Mouse (Mus musculus) ES-Bruce4 (cell line): ENCODE data around the gene Cenpb. TPM values are rescaled to one million over a fixed set of nuclear protein-coding genes. Genes with fewer than 3 reads are reported as not detected.

Source experiments
- H3K27ac ChIP-seq: 2 replicates; pipeline ENCODE4 v1.5.1; 2012; ENCODE audit warnings: low read length, inconsistent platforms; ENCODE audit not compliant: insufficient read depth
- H3K27me3 ChIP-seq: 2 replicates; pipeline ENCODE4 v1.6.1; 2012; ENCODE audit warnings: mild to moderate bottlenecking, low read length, inconsistent platforms; ENCODE audit not compliant: control insufficient read depth, poor library complexity, insufficient read depth, severe bottlenecking
- H3K36me3 ChIP-seq: 2 replicates; pipeline ENCODE4 v1.6.1; 2012; ENCODE audit warnings: inconsistent platforms, mild to moderate bottlenecking, low read length, moderate library complexity; ENCODE audit not compliant: control insufficient read depth, poor library complexity, insufficient read depth, severe bottlenecking
- H3K4me1 ChIP-seq: one replicate; pipeline ENCODE4 v1.8.1; 2011; ENCODE audit warnings: low read length; ENCODE audit not compliant: control insufficient read depth, insufficient read depth
- H3K4me3 ChIP-seq: 2 replicates; pipeline ENCODE4 v1.5.1; 2011; ENCODE audit warnings: low read depth, mild to moderate bottlenecking, low read length
- H3K9ac ChIP-seq: 2 replicates; pipeline ENCODE4 v1.6.1; 2012; ENCODE audit warnings: low read depth, mild to moderate bottlenecking, inconsistent platforms; ENCODE audit not compliant: poor library complexity, severe bottlenecking
- H3K9me3 ChIP-seq: replicated peaks from 2 replicates; pipeline ENCODE4 v1.6.1; 2012; ENCODE audit warnings: mild to moderate bottlenecking, low read length, inconsistent platforms; ENCODE audit not compliant: control insufficient read depth, poor library complexity, insufficient read depth, severe bottlenecking
- CTCF ChIP-seq: IDR thresholded peaks from one replicate; pipeline ENCODE4 v1.8.1; 2011; ENCODE audit warnings: low read depth, low read length
- EP300 ChIP-seq: IDR thresholded peaks from 2 replicates; pipeline ENCODE4 v1.6.1; 2011; ENCODE audit warnings: low read depth, low read length; ENCODE audit not compliant: insufficient read depth
- POLR2A ChIP-seq: IDR thresholded peaks from one replicate; pipeline ENCODE4 v1.8.1; 2011; ENCODE audit warnings: low read length; ENCODE audit not compliant: insufficient read depth
- polyA plus RNA-seq: library from polyadenylated mRNA; stranded (reverse); fragments of >200 nt; gene quantifications from 2 replicates; pipeline ENCODE4 v1.2.4, GENCODE M21; 2011; ENCODE audit warnings: low read depth; ENCODE audit not compliant: missing spikeins, insufficient read depth, insufficient read length

The Cenpb gene
- polyA plus RNA-seq, 1 experiment, result 12.2 TPM

GRCm38 (mm10) chr2:131204410-131204981, 24.6 kb upstream of the Cenpb start:
- Histone ChIP-seq H3K27ac (no peak overlapping the region), H3K36me3 (no peaks in the 10 kb centered on the region), H3K4me3 (no peak overlapping the region), H3K4me1 (peaks cover 2% of the 10 kb centered on the region), H3K9ac (no peak overlapping the region), H3K9me3 (no peaks in the 10 kb centered on the region), H3K27me3 (no peaks in the 10 kb centered on the region)
- TF ChIP-seq POLR2A (no peak), EP300 (no peak), CTCF (no peak)

- Histone ChIP-seq H3K9me3 (no peaks in the 10 kb centered on the region), H3K4me3 (no peak overlapping the region), H3K27ac (no peak overlapping the region), H3K9ac (no peak overlapping the region), H3K36me3 (no peaks in the 10 kb centered on the region), H3K27me3 (no peaks in the 10 kb centered on the region), H3K4me1 (peaks cover 2% of the 10 kb centered on the region)
- no peak for TF ChIP-seq EP300
- TF ChIP-seq POLR2A, result no peak
- TF ChIP-seq CTCF, result no peak
Observed at GRCm38 (mm10) chr2:131203816-131204409, 24.0 kb upstream of the Cenpb start.

GRCm38 (mm10) chr2:131201262-131201661, 21.4 kb upstream of the Cenpb start:
- Histone ChIP-seq H3K4me3 (no peak overlapping the region), H3K27ac (no peak overlapping the region), H3K27me3 (no peaks in the 10 kb centered on the region), H3K4me1 (peaks cover 3% of the 10 kb centered on the region), H3K9ac (no peak overlapping the region), H3K36me3 (no peaks in the 10 kb centered on the region), H3K9me3 (no peaks in the 10 kb centered on the region)
- no peak for TF ChIP-seq CTCF
- TF ChIP-seq EP300, result no peak
- TF ChIP-seq POLR2A, result no peak

- no peak overlapping the region for H3K4me3 ChIP-seq
- no peak overlapping the region for H3K9ac ChIP-seq
- H3K4me1 ChIP-seq, result peaks cover 3% of the 10 kb centered on the region
- no peaks in the 10 kb centered on the region for H3K9me3 ChIP-seq
- no peak overlapping the region for H3K27ac ChIP-seq
- no peaks in the 10 kb centered on the region for H3K36me3 ChIP-seq
- no peaks in the 10 kb centered on the region for H3K27me3 ChIP-seq
- TF ChIP-seq EP300 (no peak), CTCF (no peak), POLR2A (no peak)
Observed at GRCm38 (mm10) chr2:131200710-131201109, 20.8 kb upstream of the Cenpb start.

- Histone ChIP-seq H3K9me3 (no peaks in the 10 kb centered on the region), H3K4me1 (peaks cover 1% of the 10 kb centered on the region), H3K36me3 (no peaks in the 10 kb centered on the region), H3K4me3 (no peak overlapping the region), H3K27me3 (no peaks in the 10 kb centered on the region), H3K27ac (no peak overlapping the region), H3K9ac (no peak overlapping the region)
- TF ChIP-seq CTCF (no peak), EP300 (no peak), POLR2A (no peak)
Observed at GRCm38 (mm10) chr2:131196606-131197316, 16.9 kb upstream of the Cenpb start.

DNA sequence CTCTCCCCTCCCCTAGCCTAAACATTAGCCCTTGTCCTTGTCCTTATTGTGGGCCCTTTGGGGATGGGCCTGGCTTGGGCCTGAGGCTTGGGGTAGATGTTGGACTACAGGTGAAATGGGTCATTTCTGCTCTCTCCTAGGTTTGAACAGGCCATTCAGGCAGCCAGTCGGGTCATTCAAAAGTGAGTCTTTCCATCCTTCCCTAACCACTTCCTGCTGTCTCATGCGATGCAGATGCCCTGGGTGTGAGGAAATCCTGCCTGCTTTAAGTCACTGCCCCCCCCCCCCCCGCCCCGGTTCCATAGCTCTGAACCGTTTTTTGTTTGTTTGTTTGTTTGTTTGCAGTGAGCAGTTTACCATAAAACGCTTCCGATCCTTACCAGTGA, 11.1 kb upstream of the Cenpb start:
- Histone ChIP-seq H3K9me3 (no peaks in the 10 kb centered on the region), H3K27me3 (no peaks in the 10 kb centered on the region), H3K4me1 (peaks cover 3% of the 10 kb centered on the region), H3K36me3 (no peaks in the 10 kb centered on the region), H3K9ac (no peak overlapping the region), H3K4me3 (no peak overlapping the region), H3K27ac (no peak overlapping the region)
- TF ChIP-seq POLR2A, result no peak
- TF ChIP-seq CTCF, result no peak
- no peak for TF ChIP-seq EP300
